Mouse (Mus musculus) bone marrow, adult 2 months (tissue): Measurements from ENCODE around the gene Zfp423.

Source experiments
- CTCF ChIP-seq: fragments of 200-500 bp; IDR thresholded peaks from 2 replicates; pipeline ENCODE4 v1.5.1; 2011; ENCODE audit warnings: low read length, control low read depth; ENCODE audit not compliant: control insufficient read depth, insufficient read depth
- POLR2A ChIP-seq: fragments of 200-500 bp; IDR thresholded peaks from 2 replicates; pipeline ENCODE4 v1.6.1; 2011; ENCODE audit warnings: low read depth, mild to moderate bottlenecking, control low read depth, low read length, borderline replicate concordance; ENCODE audit not compliant: control insufficient read depth

DNA sequence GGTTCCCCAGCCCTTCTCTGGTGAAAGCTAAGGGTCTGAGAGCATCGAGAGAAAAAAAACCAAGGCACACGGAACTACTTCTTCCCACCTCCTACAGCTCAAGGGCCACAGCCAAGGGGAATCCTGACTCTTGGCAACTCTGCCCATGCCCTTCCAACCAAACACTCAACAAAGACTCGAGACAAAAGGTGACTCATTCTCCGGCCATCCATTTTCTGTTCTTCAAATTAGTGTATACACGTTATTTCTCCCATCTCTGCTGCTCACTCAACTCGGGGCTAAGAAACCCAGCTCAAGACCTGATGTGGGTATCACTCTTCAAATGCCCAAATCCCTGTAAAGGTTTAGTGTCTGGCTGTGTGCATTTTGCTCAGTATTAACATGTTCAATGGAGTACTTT lies 214.8 kb downstream of the Zfp423 start:
- TF ChIP-seq CTCF (no peak), POLR2A (no peak)
